Mouse (Mus musculus) lung, postnatal 14 days (tissue): Measurements from ENCODE around the gene Smarca2.

Experiments
- DNase-seq: peaks from one replicate; pipeline ENCODE4 v3.0.0; 2021

The Smarca2 gene

GRCm38 (mm10) chr19:26604755-26605300, at the start of gene Smarca2:
TSS of gene Smarca2 (plus strand) at chr19:26605050.
- peak; percentile 97 for DNase-seq

- DNase-seq: no peak
These were observed 40.0 kb upstream of the Smarca2 start for GRCm38 (mm10) chr19:26564850-26565249.

- DNase-seq: no peak
These were observed 38.7 kb upstream of the Smarca2 start for GRCm38 (mm10) chr19:26566109-26566508.

GRCm38 (mm10) chr19:26568236-26568635, 36.6 kb upstream of the Smarca2 start:
- no peak for DNase-seq

- DNase-seq: no peak
These were observed 35.9 kb upstream of the Smarca2 start for GRCm38 (mm10) chr19:26568941-26569340.

GRCm38 (mm10) chr19:26569461-26569860, 35.4 kb upstream of the Smarca2 start:
- DNase-seq: no peak

GRCm38 (mm10) chr19:26579645-26580044, 25.2 kb upstream of the Smarca2 start:
- no peak for DNase-seq

- DNase-seq: no peak
These were observed 24.8 kb upstream of the Smarca2 start for GRCm38 (mm10) chr19:26580061-26580460.

- no peak for DNase-seq
These were observed 10.2 kb upstream of the Smarca2 start for GRCm38 (mm10) chr19:26594661-26595060.

GRCm38 (mm10) chr19:26601459-26601858, 3.4 kb upstream of the Smarca2 start:
- DNase-seq: no peak

GRCm38 (mm10) chr19:26603296-26603860, 1.5 kb upstream of the Smarca2 start:
- DNase-seq: no peak

- DNase-seq: peak; percentile 27
These were observed 720 bp upstream of the Smarca2 start for GRCm38 (mm10) chr19:26603906-26604754.

- peak; percentile 60 for DNase-seq
These were observed 829 bp downstream of the Smarca2 start for GRCm38 (mm10) chr19:26605438-26606320.

- DNase-seq: peak; percentile 72
These were observed 1.7 kb downstream of the Smarca2 start for GRCm38 (mm10) chr19:26606321-26607155.

- peak; percentile 75 for DNase-seq
These were observed 2.3 kb downstream of the Smarca2 start for GRCm38 (mm10) chr19:26607156-26607536.

- DNase-seq: peak; percentile 27
These were observed 2.9 kb downstream of the Smarca2 start for GRCm38 (mm10) chr19:26607551-26608433.

GRCm38 (mm10) chr19:26608434-26608812, 3.6 kb downstream of the Smarca2 start:
- DNase-seq: no peak

GRCm38 (mm10) chr19:26609637-26610036, 4.8 kb downstream of the Smarca2 start:
- no peak for DNase-seq

- peak; percentile 64 for DNase-seq
These were observed 8.1 kb downstream of the Smarca2 start for GRCm38 (mm10) chr19:26612995-26613394.

- peak; percentile 34 for DNase-seq
These were observed 8.8 kb downstream of the Smarca2 start for GRCm38 (mm10) chr19:26613665-26614064.

GRCm38 (mm10) chr19:26616271-26616670, 11.4 kb downstream of the Smarca2 start:
- DNase-seq: no peak
